Mouse (Mus musculus) thymus, adult 2 months (tissue): ENCODE results near the gene Spry1.

Experiments
- CTCF ChIP-seq: fragments of 200-500 bp; IDR thresholded peaks from 2 replicates; pipeline ENCODE4 v1.5.1; 2012; ENCODE audit warnings: mild to moderate bottlenecking, control low read depth, low read length, moderate library complexity, borderline replicate concordance; ENCODE audit not compliant: control insufficient read depth, poor library complexity, insufficient read depth; ENCODE audit errors: extremely low read depth
- POLR2A ChIP-seq: fragments of 200-500 bp; IDR thresholded peaks from 2 replicates; pipeline ENCODE4 v1.6.1; 2012; ENCODE audit warnings: mild to moderate bottlenecking, low read length, control low read depth, moderate library complexity; ENCODE audit not compliant: control insufficient read depth, poor library complexity, insufficient read depth; ENCODE audit errors: extremely low read depth

DNA sequence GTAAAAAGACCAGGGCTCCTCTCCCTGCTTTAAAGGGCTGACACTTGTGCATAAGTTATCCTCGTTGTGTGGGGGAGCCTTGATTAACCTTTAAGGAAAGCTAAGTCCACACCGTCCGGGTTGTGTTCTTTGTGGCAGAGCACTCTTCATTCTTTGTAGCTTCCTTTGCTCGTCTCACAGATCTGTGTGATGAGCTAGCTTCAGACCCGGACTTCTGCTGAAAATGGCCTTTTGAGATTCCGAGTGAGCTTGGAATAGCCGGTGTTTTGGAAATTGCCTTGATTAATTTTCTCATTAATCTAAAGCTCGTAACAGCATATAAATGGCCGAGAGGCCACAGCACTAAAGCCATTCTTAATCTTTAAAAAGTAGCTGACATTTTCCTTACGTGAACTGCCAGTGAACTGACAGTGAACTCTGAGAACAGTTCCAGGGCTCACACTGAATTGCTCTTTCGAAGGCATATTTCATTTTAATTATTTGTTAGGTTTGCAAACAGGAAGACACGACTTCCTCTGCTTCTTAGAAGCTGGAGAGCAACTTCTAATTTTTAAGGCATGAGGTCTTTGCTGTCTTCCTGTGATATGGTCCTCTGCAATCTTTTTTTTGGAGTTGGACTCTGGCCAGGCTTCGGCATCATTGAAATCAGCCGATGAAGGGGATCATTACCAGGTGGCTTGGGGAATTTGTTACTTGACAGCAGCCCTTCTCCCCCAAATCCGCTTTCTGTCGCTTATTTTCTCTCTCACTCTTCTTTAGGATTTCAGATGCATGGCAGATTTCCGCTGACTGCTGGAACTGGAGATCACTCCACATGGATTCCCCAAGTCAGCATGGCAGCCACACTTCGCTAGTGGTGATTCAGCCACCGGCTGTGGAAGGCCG, 2.3 kb downstream of the Spry1 start:
- no peak for TF ChIP-seq CTCF
- TF ChIP-seq POLR2A = no peak
